Mouse (Mus musculus): Measurements from ENCODE around the gene Exph5. TPM values are rescaled to one million over a fixed set of nuclear protein-coding genes. Genes with fewer than 3 reads are reported as not detected.

The Exph5 gene
- total RNA-seq, 4 experiments from 2014 or later, result 19.7 to 23.3 (median 21.4) TPM

- DNase-seq (ENCODE audit: low spot score in 2 of 2), result peak in 1 of 2 experiments; percentile 68
These were observed 103.6 kb downstream of the Exph5 start for GRCm38 (mm10) chr9:53404753-53405722.

GRCm38 (mm10) chr9:53408548-53408947 lies 107.1 kb downstream of the Exph5 start:
- DNase-seq (ENCODE audit: low spot score in 2 of 2), result no peak

GRCm38 (mm10) chr9:53408953-53409361 lies 107.5 kb downstream of the Exph5 start:
- DNase-seq (ENCODE audit: low spot score in 2 of 2), result no peak

GRCm38 (mm10) chr9:53409427-53409826 lies 108.0 kb downstream of the Exph5 start:
- no peak for DNase-seq (ENCODE audit: low spot score in 2 of 2)

GRCm38 (mm10) chr9:53422133-53422896 lies 120.8 kb downstream of the Exph5 start:
- DNase-seq (ENCODE audit: low spot score in 2 of 2), result no peak

GRCm38 (mm10) chr9:53426726-53427125 lies 125.3 kb downstream of the Exph5 start:
- no peak for DNase-seq (ENCODE audit: low spot score in 2 of 2)

Small RNAs within 50 kb of the gene (microRNA-seq; reads per million reads assigned to microRNA genes)
- 0 reads per million in 2 experiments for gene Mir130c

Other genes with a start within 250 kb of the Exph5 start
- gene Ddx10, start 53.6 kb upstream of the Exph5 start, total RNA-seq (2022), result 10 to 100 TPM; 20.0 to 22.1 (median 21.0) TPM
- gene Kdelc2, start 82.4 kb downstream of the Exph5 start, total RNA-seq (2022), result 1 to 10 TPM; 5.9 to 7.3 (median 6.9) TPM
- 1 to 10 TPM in 2 of 4 experiments, under 1 TPM in 2; 0.50 to 1.6 (median 1.0) TPM for gene 4930550C14Rik, start 100.7 kb downstream of the Exph5 start, total RNA-seq (2022)
- gene Atm, start 235.1 kb downstream of the Exph5 start, total RNA-seq (2022), result 10 to 100 TPM; 15.5 to 21.8 (median 16.9) TPM
- gene Npat, start 235.4 kb downstream of the Exph5 start, total RNA-seq (2022), result 10 to 100 TPM; 18.8 to 21.7 (median 20.5) TPM

All from left cerebral cortex, adult 8-10 months (tissue).